Mouse (Mus musculus): Measurements from ENCODE around the gene Ryr2. TPM values are rescaled to one million over a fixed set of nuclear protein-coding genes. Genes with fewer than 3 reads are reported as not detected.

Ryr2 gene
- total RNA-seq, 1 experiment: 7.0 TPM

GRCm38 (mm10) chr13:12099446-12099845 lies 7.3 kb downstream of the Ryr2 start:
- H3K27ac ChIP-seq (ENCODE audit: insufficient read depth, low read depth, low read length, poor library complexity, severe bottlenecking): no peak overlapping the region
- in situ Hi-C loops (cut with MboI; ENCODE audit: low sequenced_read_pairs in 2 of 2, unreplicated experiment in 2 of 2): no loop called here
- H3K36me3 ChIP-seq (ENCODE audit: control insufficient read depth, insufficient read depth, low read length, poor library complexity, severe bottlenecking): no peaks in the 10 kb centered on the region
- H3K4me1 ChIP-seq (ENCODE audit: control insufficient read depth in 2 of 2, insufficient read depth in 2 of 2, low read length in 2 of 2, poor library complexity in 1 of 2): peaks cover 0 to 5% of the 10 kb centered on the region in 2 experiments; a peak in 1 of 4 replicates
- H3K9me3 ChIP-seq (ENCODE audit: control insufficient read depth, insufficient read depth, low read depth, low read length): no peaks in the 10 kb centered on the region
- no peak for DNase-seq (ENCODE audit: low read depth, low spot score)
- no peak overlapping the region for H3K9ac ChIP-seq (ENCODE audit: insufficient read depth, low read depth, low read length, poor library complexity, severe bottlenecking)
- TF ChIP-seq MAFK (IDR thresholded peaks at IDR 0.05; ENCODE audit: insufficient read depth, low read depth, low read length): no peak
- no peak overlapping the region for H3K4me3 ChIP-seq (ENCODE audit: insufficient read depth in 1 of 2, low read depth in 1 of 2, low read length in 2 of 2, poor library complexity in 1 of 2, severe bottlenecking in 1 of 2)

DNA sequence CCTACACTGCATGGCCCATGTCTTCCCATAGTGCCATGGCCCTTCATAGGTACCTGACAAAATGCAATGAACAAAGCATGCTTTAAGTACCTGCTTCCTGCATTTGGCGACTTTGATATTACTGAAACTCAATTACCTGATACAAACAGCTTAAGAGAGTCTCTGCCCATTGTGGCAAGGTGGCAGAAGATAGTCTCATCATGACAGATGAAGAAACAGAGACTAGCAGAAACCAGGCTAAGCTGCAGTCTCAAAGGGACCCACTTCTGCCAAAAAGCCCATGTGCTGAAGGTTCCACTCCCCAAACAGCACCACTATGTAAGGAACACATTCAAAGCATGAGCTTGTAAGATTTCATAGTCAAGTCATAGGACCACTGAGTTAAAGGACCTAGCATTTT lies 7.8 kb downstream of the Ryr2 start:
- H3K4me3 ChIP-seq (ENCODE audit: insufficient read depth in 1 of 2, low read depth in 1 of 2, low read length in 2 of 2, poor library complexity in 1 of 2, severe bottlenecking in 1 of 2): no peak overlapping the region
- DNase-seq (ENCODE audit: low read depth, low spot score): no peak
- no peak overlapping the region for H3K27ac ChIP-seq (ENCODE audit: insufficient read depth, low read depth, low read length, poor library complexity, severe bottlenecking)
- peaks cover 0 to 5% of the 10 kb centered on the region in 2 experiments; a peak in 1 of 4 replicates for H3K4me1 ChIP-seq (ENCODE audit: control insufficient read depth in 2 of 2, insufficient read depth in 2 of 2, low read length in 2 of 2, poor library complexity in 1 of 2)
- no peaks in the 10 kb centered on the region for H3K9me3 ChIP-seq (ENCODE audit: control insufficient read depth, insufficient read depth, low read depth, low read length)
- TF ChIP-seq CHD2 (IDR thresholded peaks at IDR 0.05; ENCODE audit: low read depth, low read length): no peak
- no peak for TF ChIP-seq MAFK (IDR thresholded peaks at IDR 0.05; ENCODE audit: insufficient read depth, low read depth, low read length)
- TF ChIP-seq ZNF384 (IDR thresholded peaks at IDR 0.05; ENCODE audit: low read depth, low read length): no peak
- TF ChIP-seq ZC3H11A (IDR thresholded peaks at IDR 0.05; ENCODE audit: borderline replicate concordance, low read depth, low read length): no peak
- TF ChIP-seq HCFC1 (IDR thresholded peaks at IDR 0.05; ENCODE audit: borderline replicate concordance, insufficient read depth, low read length): no peak
- in situ Hi-C loops (cut with MboI; ENCODE audit: low sequenced_read_pairs in 2 of 2, unreplicated experiment in 2 of 2): no loop called here
- no peak overlapping the region for H3K9ac ChIP-seq (ENCODE audit: insufficient read depth, low read depth, low read length, poor library complexity, severe bottlenecking)
- H3K36me3 ChIP-seq (ENCODE audit: control insufficient read depth, insufficient read depth, low read length, poor library complexity, severe bottlenecking): no peaks in the 10 kb centered on the region

GRCm38 (mm10) chr13:12096382-12096932 lies 10.3 kb downstream of the Ryr2 start:
- TF ChIP-seq HCFC1 (IDR thresholded peaks at IDR 0.05; ENCODE audit: borderline replicate concordance, insufficient read depth, low read length) (no peak), MAFK (IDR thresholded peaks at IDR 0.05; ENCODE audit: insufficient read depth, low read depth, low read length) (no peak), ZC3H11A (IDR thresholded peaks at IDR 0.05; ENCODE audit: borderline replicate concordance, low read depth, low read length) (no peak), CHD2 (IDR thresholded peaks at IDR 0.05; ENCODE audit: low read depth, low read length) (no peak), ZNF384 (IDR thresholded peaks at IDR 0.05; ENCODE audit: low read depth, low read length) (no peak)
- Histone ChIP-seq H3K27ac (ENCODE audit: insufficient read depth, low read depth, low read length, poor library complexity, severe bottlenecking) (no peak overlapping the region), H3K4me1 (ENCODE audit: control insufficient read depth in 2 of 2, insufficient read depth in 2 of 2, low read length in 2 of 2, poor library complexity in 1 of 2) (no peaks in the 10 kb centered on the region; a peak in 1 of 4 replicates), H3K36me3 (ENCODE audit: control insufficient read depth, insufficient read depth, low read length, poor library complexity, severe bottlenecking) (no peaks in the 10 kb centered on the region; the same call in 1 of the 2 replicates), H3K9ac (ENCODE audit: insufficient read depth, low read depth, low read length, poor library complexity, severe bottlenecking) (no peak overlapping the region), H3K9me3 (ENCODE audit: control insufficient read depth, insufficient read depth, low read depth, low read length) (no peaks in the 10 kb centered on the region), H3K4me3 (ENCODE audit: insufficient read depth in 1 of 2, low read depth in 1 of 2, low read length in 2 of 2, poor library complexity in 1 of 2, severe bottlenecking in 1 of 2) (no peak overlapping the region)
- no peak for DNase-seq (ENCODE audit: low read depth, low spot score)
- in situ Hi-C loops (cut with MboI; ENCODE audit: low sequenced_read_pairs in 2 of 2, unreplicated experiment in 2 of 2): no loop called here

- Histone ChIP-seq H3K4me3 (ENCODE audit: insufficient read depth in 1 of 2, low read depth in 1 of 2, low read length in 2 of 2, poor library complexity in 1 of 2, severe bottlenecking in 1 of 2) (no peak overlapping the region), H3K9me3 (ENCODE audit: control insufficient read depth, insufficient read depth, low read depth, low read length) (no peaks in the 10 kb centered on the region), H3K4me1 (ENCODE audit: control insufficient read depth in 2 of 2, insufficient read depth in 2 of 2, low read length in 2 of 2, poor library complexity in 1 of 2) (no peaks in the 10 kb centered on the region), H3K9ac (ENCODE audit: insufficient read depth, low read depth, low read length, poor library complexity, severe bottlenecking) (no peak overlapping the region), H3K36me3 (ENCODE audit: control insufficient read depth, insufficient read depth, low read length, poor library complexity, severe bottlenecking) (no peaks in the 10 kb centered on the region; the same call in 1 of the 2 replicates), H3K27ac (ENCODE audit: insufficient read depth, low read depth, low read length, poor library complexity, severe bottlenecking) (no peak overlapping the region)
- no peak for DNase-seq (ENCODE audit: low read depth, low spot score)
- in situ Hi-C loops (cut with MboI; ENCODE audit: low sequenced_read_pairs in 2 of 2, unreplicated experiment in 2 of 2): no loop called here
- TF ChIP-seq ZNF384 (IDR thresholded peaks at IDR 0.05; ENCODE audit: low read depth, low read length) (no peak), ZC3H11A (IDR thresholded peaks at IDR 0.05; ENCODE audit: borderline replicate concordance, low read depth, low read length) (no peak)
Observed at GRCm38 (mm10) chr13:12094569-12094968, 12.2 kb downstream of the Ryr2 start.

- H3K4me3 ChIP-seq (ENCODE audit: insufficient read depth in 1 of 2, low read depth in 1 of 2, low read length in 2 of 2, poor library complexity in 1 of 2, severe bottlenecking in 1 of 2): no peak overlapping the region
- H3K27ac ChIP-seq (ENCODE audit: insufficient read depth, low read depth, low read length, poor library complexity, severe bottlenecking): no peak overlapping the region
- no peak for DNase-seq (ENCODE audit: low read depth, low spot score)
- in situ Hi-C loops (cut with MboI; ENCODE audit: low sequenced_read_pairs in 2 of 2, unreplicated experiment in 2 of 2): no loop called here
- no peak overlapping the region for H3K9ac ChIP-seq (ENCODE audit: insufficient read depth, low read depth, low read length, poor library complexity, severe bottlenecking)
- H3K9me3 ChIP-seq (ENCODE audit: control insufficient read depth, insufficient read depth, low read depth, low read length): no peaks in the 10 kb centered on the region
- no peaks in the 10 kb centered on the region for H3K4me1 ChIP-seq (ENCODE audit: control insufficient read depth in 2 of 2, insufficient read depth in 2 of 2, low read length in 2 of 2, poor library complexity in 1 of 2)
- no peaks in the 10 kb centered on the region; the same call in 1 of the 2 replicates for H3K36me3 ChIP-seq (ENCODE audit: control insufficient read depth, insufficient read depth, low read length, poor library complexity, severe bottlenecking)
- TF ChIP-seq ZNF384 (IDR thresholded peaks at IDR 0.05; ENCODE audit: low read depth, low read length): no peak
Observed at GRCm38 (mm10) chr13:12093146-12093545, 13.6 kb downstream of the Ryr2 start.
